Mouse (Mus musculus) spleen, adult 2 months (tissue): ENCODE measurements around the gene Gm8947.

ENCODE experiments used
- CTCF ChIP-seq: fragments of 200-500 bp; IDR thresholded peaks from 2 replicates; pipeline ENCODE4 v1.5.1; 2011; ENCODE audit warnings: mild to moderate bottlenecking, inconsistent platforms; ENCODE audit not compliant: insufficient read depth, insufficient read length, insufficient replicate concordance; ENCODE audit errors: extremely low read depth
- POLR2A ChIP-seq: fragments of 200-500 bp; IDR thresholded peaks from 2 replicates; pipeline ENCODE4 v1.6.1; 2011; ENCODE audit warnings: low read depth, low read length, inconsistent platforms

GRCm38 (mm10) chr1:151180167-151180566, 12.0 kb upstream of the Gm8947 start:
- TF ChIP-seq POLR2A, result no peak
- no peak for TF ChIP-seq CTCF
